Mouse (Mus musculus): ENCODE data around the gene Vcam1.

Gene Vcam1

DNA sequence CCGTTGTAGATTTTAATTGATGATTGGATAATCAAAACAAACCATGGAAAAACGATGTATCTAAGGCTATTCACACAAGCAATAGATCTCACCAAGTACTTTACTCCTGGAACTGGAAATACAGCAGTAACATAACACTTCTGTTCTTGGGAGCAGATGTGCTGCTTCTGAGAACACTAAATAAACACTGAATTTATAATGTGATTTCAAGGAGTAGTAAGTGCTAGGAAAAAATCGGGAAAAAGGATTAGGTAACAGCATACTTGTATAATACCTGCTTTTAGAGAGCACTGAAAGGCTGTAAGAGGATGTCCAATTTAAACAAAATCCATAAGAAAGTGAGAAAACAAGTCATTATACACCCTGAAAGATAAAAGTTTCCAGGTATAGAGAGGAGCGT is 43.5 kb downstream of the Vcam1 start:
- DNase-seq (ENCODE audit: low spot score in 2 of 2), result no peak

DNA sequence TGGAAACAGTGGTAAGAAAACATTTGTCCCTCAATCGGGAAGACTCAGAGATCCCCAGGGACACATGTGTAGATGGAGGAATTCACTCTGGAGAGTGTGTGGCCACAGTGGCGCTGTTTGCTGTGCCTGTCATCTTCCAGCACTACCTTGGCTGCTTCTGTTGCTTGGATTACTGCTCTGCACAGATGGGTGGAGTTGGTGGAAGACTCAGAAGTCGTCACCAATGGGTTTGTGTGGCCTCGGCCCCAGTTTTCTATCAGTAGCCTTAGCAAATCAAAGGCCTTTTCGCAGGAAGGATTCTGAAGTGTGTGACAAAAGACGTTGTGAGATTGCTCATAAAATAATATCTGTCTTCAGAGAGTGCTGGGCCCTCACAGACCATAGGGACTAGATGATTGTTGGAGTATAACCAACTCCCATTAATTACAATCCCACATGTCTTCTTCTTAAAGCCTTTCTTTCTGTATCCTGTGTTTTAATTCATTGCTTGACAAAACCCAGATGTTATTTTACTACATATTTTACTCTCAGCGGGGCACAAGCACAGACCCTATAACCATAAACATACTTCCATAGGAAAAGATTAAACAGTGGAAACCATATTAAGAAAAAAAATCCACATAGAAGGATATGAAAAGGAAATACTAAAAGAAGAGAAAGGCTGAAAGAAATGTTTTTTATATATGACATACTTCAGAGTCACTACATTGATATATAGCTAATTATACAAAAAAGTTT is 48.4 kb downstream of the Vcam1 start:
- no peak for DNase-seq (ENCODE audit: low spot score in 2 of 2)

DNA sequence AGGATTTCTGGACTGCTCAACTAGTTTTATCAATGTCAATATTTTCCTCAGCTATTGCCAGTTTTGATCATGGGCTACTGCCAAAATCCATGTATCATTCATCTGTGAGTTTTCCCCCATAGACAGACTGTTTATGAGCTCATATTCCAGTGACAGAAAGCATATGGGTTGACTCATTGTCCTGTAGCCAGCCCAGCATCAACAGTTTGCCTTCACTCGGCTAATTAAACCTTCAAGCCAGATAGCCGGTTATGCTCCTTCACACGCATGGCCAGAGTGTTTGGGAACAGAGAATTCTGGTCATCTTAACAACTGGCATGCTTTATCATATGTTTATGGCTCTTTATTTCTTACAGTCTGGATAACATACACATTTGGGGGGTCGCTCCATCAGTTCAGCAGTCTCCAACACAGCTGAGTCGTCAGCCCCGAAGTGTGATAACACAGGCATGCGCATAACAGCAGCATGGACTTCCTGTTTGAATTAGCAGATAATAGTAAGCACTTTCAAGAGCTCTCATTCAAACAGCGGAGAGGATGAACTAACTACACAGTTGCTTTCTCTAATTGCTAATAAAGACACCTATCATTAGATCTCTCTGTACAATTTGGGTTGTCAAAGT is 49.2 kb downstream of the Vcam1 start:
- DNase-seq (ENCODE audit: low spot score in 2 of 2), result no peak

DNA sequence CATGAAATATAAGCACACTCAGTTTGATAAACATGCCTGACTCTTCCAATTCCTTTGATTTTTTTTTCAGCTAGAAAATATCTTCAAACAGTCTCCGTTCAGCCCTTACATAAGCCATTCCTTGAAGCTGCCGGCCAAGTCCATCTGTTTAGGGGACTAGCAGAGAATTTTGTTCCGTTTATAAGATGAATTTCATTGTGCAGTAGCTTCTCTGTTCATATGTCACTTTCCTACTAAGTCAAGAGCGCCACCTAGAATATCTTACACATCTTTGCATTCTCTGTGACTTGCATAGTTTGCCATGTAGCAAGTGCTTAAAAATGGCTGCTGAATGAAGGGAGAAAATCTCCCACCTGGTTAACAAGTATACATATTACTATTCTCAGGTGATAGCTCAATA is 51.0 kb downstream of the Vcam1 start:
- DNase-seq (ENCODE audit: low spot score in 2 of 2), result no peak

- DNase-seq (ENCODE audit: low spot score in 2 of 2), result no peak
Measured at GRCm38 (mm10) chr3:116076739-116077138, 52.7 kb downstream of the Vcam1 start.

DNA sequence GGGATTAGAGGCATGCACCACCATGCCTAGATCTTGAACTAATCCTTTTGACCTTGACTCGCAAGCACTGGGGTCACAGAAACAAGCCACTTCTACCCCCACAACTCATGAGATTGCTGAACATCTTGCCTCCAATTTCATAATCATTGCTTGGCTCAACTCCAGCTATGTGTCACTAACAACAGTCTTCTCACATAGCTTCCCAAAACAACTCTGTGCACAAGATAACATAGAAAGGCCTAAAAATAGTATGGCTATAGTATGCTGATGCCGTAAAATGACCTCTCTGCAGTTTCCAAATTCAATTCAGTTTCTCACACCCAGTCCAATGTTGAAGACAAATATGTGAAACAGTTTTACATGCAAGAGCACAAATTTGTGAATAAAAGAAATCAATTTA is 56.9 kb downstream of the Vcam1 start:
- DNase-seq (ENCODE audit: low spot score in 2 of 2), result no peak

DNA sequence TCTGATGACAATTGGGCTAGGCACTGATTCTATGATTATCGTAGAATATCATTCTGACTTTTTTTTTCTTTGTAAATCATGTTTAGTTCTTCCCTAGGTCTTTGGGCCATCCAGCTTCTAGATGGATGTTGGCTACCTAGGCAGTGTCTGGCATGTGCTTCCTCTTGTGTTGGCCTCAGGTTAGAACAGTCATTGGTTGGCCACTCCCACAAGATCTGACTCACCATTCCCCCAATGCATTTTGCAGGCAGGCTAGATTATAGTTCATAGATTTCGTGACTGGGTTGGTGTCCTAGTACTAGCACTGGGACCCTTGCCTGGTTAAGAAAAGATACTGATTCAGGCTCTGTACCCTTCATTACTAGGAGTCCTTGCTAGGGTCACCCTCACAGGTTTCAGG is 67.3 kb downstream of the Vcam1 start:
- DNase-seq (ENCODE audit: low spot score in 2 of 2), result no peak

- no peak for DNase-seq (ENCODE audit: low spot score in 2 of 2)
Measured at GRCm38 (mm10) chr3:116060320-116060719, 69.2 kb downstream of the Vcam1 start.

All from spleen, postnatal 14 days (tissue).